Mouse (Mus musculus) heart, postnatal 0 days (tissue): ENCODE results near the gene Ppp2r1b. TPM values are rescaled to one million over a fixed set of nuclear protein-coding genes. Genes with fewer than 3 reads are reported as not detected.

Experiments
- ATAC-seq: fragments of 200-750 bp; cut with Nextera tagmentation; 2 replicates; pipeline ENCODE4 v1.8.0; 2017; ENCODE audit warnings: low read depth, moderate number of reproducible peaks, moderate library complexity; ENCODE audit not compliant: insufficient read depth
- DNase-seq: peaks from one replicate; pipeline ENCODE4 v3.0.0-alpha.2; 2016; ENCODE audit warnings: low spot score
- H3K27ac ChIP-seq: fragments of 300-500 bp; sonication (generic); 2 replicates; pipeline ENCODE4 v1.5.1; 2014; ENCODE audit warnings: low read depth, mild to moderate bottlenecking
- H3K27me3 ChIP-seq: fragments of 300-500 bp; sonication (generic); 2 replicates; pipeline ENCODE4 v1.6.1; 2014; ENCODE audit warnings: low read length, mixed read lengths; ENCODE audit not compliant: control insufficient read depth, insufficient read depth
- H3K36me3 ChIP-seq: fragments of 300-500 bp; sonication (generic); replicated peaks from 2 replicates; pipeline ENCODE4 v1.6.1; 2014; ENCODE audit warnings: low read length, mixed read lengths; ENCODE audit not compliant: control insufficient read depth, insufficient read depth
- H3K4me1 ChIP-seq: fragments of 300-500 bp; sonication (generic); 2 replicates; pipeline ENCODE4 v1.6.1; 2014; ENCODE audit warnings: antibody characterized with exemption; ENCODE audit not compliant: control insufficient read depth, insufficient read depth
- H3K4me2 ChIP-seq: fragments of 300-500 bp; sonication (generic); 2 replicates; pipeline ENCODE4 v1.6.1; 2014; ENCODE audit warnings: low read depth, mild to moderate bottlenecking, low read length, moderate library complexity
- H3K4me3 ChIP-seq: fragments of 300-500 bp; sonication (generic); 2 replicates; pipeline ENCODE4 v1.5.1; 2014; ENCODE audit warnings: low read depth, low read length
- H3K9ac ChIP-seq: fragments of 300-500 bp; sonication (generic); replicated peaks from 2 replicates; pipeline ENCODE4 v1.6.1; 2014; ENCODE audit warnings: low read depth, low read length, mixed read lengths
- H3K9me3 ChIP-seq: fragments of 300-500 bp; sonication (generic); replicated peaks from 2 replicates; pipeline ENCODE4 v1.6.1; 2016; ENCODE audit warnings: low read length; ENCODE audit not compliant: control insufficient read depth
- CTCF ChIP-seq: IDR thresholded peaks from 2 replicates; pipeline ENCODE4 v1.5.1; 2016; ENCODE audit warnings: antibody characterized with exemption, control low read depth, low read depth
- EP300 ChIP-seq: IDR thresholded peaks from 2 replicates; pipeline ENCODE4 v1.6.1; 2016; ENCODE audit warnings: antibody characterized with exemption, low read depth
- WGBS: fragments of 180-500 bp; shearing (Covaris S2); extraction: QIAGEN DNeasy Blood & Tissue Kit; methylation state at CpG from one replicate; pipeline ENCODE4 v1.1.7; 2014; 5-methylcytosine and 5-hydroxymethylcytosine counted together
- polyA plus RNA-seq: library from polyadenylated mRNA; unstranded; fragments of >200 nt; fragmentation: Nextera tagmentation; extraction: Ambion mirVana; gene quantifications from 2 replicates; pipeline ENCODE4 v1.2.1, GENCODE M21; 2015
- total RNA-seq: library from RNA; depleted of rRNA; stranded (reverse); fragments of >200 nt; gene quantifications from 2 replicates; pipeline ENCODE4 v1.2.3, GENCODE M21; 2014; ENCODE audit warnings: low replicate concordance

The Ppp2r1b gene
- total and polyA plus RNA-seq, 2 experiments from 2014 or later = 15.3 to 17.8 TPM

GRCm38 (mm10) chr9:50855133-50855766, 10.1 kb downstream of the Ppp2r1b start:
- Histone ChIP-seq H3K27me3 (no peaks in the 10 kb centered on the region), H3K36me3 (peaks cover 11% of the 10 kb centered on the region), H3K4me3 (no peak overlapping the region), H3K27ac (no peak overlapping the region), H3K4me1 (peaks cover 25% of the 10 kb centered on the region), H3K9me3 (no peaks in the 10 kb centered on the region), H3K9ac (no peak overlapping the region), H3K4me2 (no peak overlapping the region)
- ATAC-seq = no peak
- no peak for TF ChIP-seq CTCF
- no peak for TF ChIP-seq EP300
- DNase-seq = no peak
- WGBS = 92% methylated on average over 5 of the region's 5 CpGs

GRCm38 (mm10) chr9:50855780-50856179, 10.7 kb downstream of the Ppp2r1b start:
- peaks cover 22% of the 10 kb centered on the region for H3K4me1 ChIP-seq
- H3K27ac ChIP-seq = peak overlapping the region; percentile 61
- no peak overlapping the region for H3K9ac ChIP-seq
- H3K4me3 ChIP-seq = peak overlapping the region; percentile 85
- 79% methylated on average over 5 of the region's 5 CpGs for WGBS
- H3K27me3 ChIP-seq = no peaks in the 10 kb centered on the region
- peaks cover 16% of the 10 kb centered on the region for H3K36me3 ChIP-seq
- TF ChIP-seq EP300 (no peak), CTCF (no peak)
- H3K9me3 ChIP-seq = no peaks in the 10 kb centered on the region
- DNase-seq = no peak
- ATAC-seq = no peak
- H3K4me2 ChIP-seq = peak overlapping the region; percentile 94

- TF ChIP-seq CTCF (no peak), EP300 (no peak)
- DNase-seq = peak; percentile 70
- Histone ChIP-seq H3K4me3 (peak overlapping the region; percentile 85), H3K36me3 (peaks cover 23% of the 10 kb centered on the region), H3K9ac (peak overlapping the region; percentile 61), H3K4me2 (peak overlapping the region; percentile 94), H3K9me3 (no peaks in the 10 kb centered on the region), H3K27ac (peak overlapping the region; percentile 61), H3K27me3 (no peaks in the 10 kb centered on the region), H3K4me1 (peaks cover 14% of the 10 kb centered on the region)
- ATAC-seq = peak; percentile 94
- WGBS = 2% methylated on average over 45 of the region's 45 CpGs
Measured at GRCm38 (mm10) chr9:50856341-50857081, 11.4 kb downstream of the Ppp2r1b start.

GRCm38 (mm10) chr9:50857082-50857641, 12.1 kb downstream of the Ppp2r1b start:
- Histone ChIP-seq H3K4me2 (peak overlapping the region; percentile 94), H3K27ac (no peak overlapping the region), H3K4me3 (peak overlapping the region; percentile 85), H3K9ac (peak overlapping the region; percentile 61), H3K36me3 (peaks cover 30% of the 10 kb centered on the region), H3K4me1 (peaks cover 14% of the 10 kb centered on the region), H3K9me3 (no peaks in the 10 kb centered on the region), H3K27me3 (no peaks in the 10 kb centered on the region)
- ATAC-seq (peak; percentile 56), DNase-seq (no peak)
- TF ChIP-seq CTCF (no peak), EP300 (no peak)
- under 1% methylated on average over 45 of the region's 46 CpGs for WGBS

GRCm38 (mm10) chr9:50858681-50859080, 13.6 kb downstream of the Ppp2r1b start:
- H3K4me3 ChIP-seq = no peak overlapping the region
- H3K4me1 ChIP-seq = peaks cover 14% of the 10 kb centered on the region
- H3K9me3 ChIP-seq = no peaks in the 10 kb centered on the region
- WGBS = 93% methylated on average over 6 of the region's 6 CpGs
- no peak overlapping the region for H3K4me2 ChIP-seq
- no peaks in the 10 kb centered on the region for H3K27me3 ChIP-seq
- DNase-seq (no peak), ATAC-seq (no peak)
- H3K27ac ChIP-seq = no peak overlapping the region
- no peak for TF ChIP-seq EP300
- no peak for TF ChIP-seq CTCF
- H3K36me3 ChIP-seq = peaks cover 41% of the 10 kb centered on the region
- H3K9ac ChIP-seq = no peak overlapping the region
